Mouse (Mus musculus) layer of hippocampus, postnatal 14 days (tissue): Measurements from ENCODE around the gene Olfr1168. TPM values are rescaled to one million over a fixed set of nuclear protein-coding genes. Genes with fewer than 3 reads are reported as not detected.
"Not testable (repeated sequence)": the region's sequence is repeated elsewhere in the genome, so short reads cannot be mapped to it uniquely, and the experiment has no call there.

Experiments
- DNase-seq, 2 experiments: peaks; one replicate each; pipeline ENCODE4 v3.0.0; 2021 to 2022; ENCODE audit warnings: low spot score in 2 of 2, mixed read lengths in 1 of 2
- long read RNA-seq, 2 experiments: library from polyadenylated mRNA; stranded (forward); transcript quantifications; one replicate each; pipeline ENCODE4 v2.0.0; 2021
- total RNA-seq, 2 experiments: library from RNA; stranded (reverse); gene quantifications; 2 replicates each; pipeline ENCODE4 v1.2.3; 2021

Gene Olfr1168
- total RNA-seq = not detected
- long read RNA-seq, experiment 1 = 0 reads
- long read RNA-seq, experiment 2 = 0 reads

GRCm38 (mm10) chr2:88181580-88181979 lies at the start of gene Olfr1168:
Gene Olfr1168, plus strand, starts transcription at chr2:88181880.
- DNase-seq = no peak

DNA sequence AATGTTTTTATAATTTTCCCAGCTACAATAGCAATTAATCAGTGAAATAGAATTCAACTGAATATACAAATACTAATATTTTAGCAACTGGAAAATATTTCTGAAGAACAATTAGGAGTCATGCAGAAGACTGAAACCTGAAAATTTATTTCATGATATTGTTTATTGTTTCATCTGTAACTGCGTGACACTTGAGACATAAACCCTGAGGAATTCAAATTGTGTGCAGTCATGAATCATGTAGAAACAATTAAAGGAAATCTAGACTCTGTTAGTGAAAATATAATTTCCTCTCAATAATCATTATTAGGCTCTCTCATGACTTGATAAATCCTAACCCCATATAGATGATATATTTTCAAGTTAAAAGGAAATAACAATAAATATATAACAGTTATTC lies 26.6 kb upstream of the Olfr1168 start, which contains the start of gene Olfr1167:
TSS of gene Olfr1167 (minus strand) at position 101 of the 400 bp plus-strand sequence.
- DNase-seq = not testable (repeated sequence)

DNA sequence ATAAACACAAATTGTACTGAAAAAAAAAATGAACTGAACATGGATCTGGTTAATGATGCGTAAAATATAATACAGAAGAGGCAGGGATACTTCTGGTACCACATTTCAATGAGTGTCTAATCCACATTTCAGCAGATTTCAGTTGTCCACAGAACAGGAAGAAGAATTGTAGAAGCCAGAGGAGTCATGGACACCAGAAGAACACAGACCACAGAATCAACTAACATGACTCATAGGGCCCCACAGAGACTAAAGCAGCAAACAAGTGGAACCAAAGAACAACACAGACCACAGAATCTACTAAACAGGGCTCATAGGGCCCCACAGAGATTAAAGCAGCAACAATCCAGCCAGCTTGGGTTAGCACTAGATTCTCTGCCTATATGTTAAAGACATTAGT lies 39.1 kb downstream of the Olfr1168 start:
- DNase-seq = no peak

DNA sequence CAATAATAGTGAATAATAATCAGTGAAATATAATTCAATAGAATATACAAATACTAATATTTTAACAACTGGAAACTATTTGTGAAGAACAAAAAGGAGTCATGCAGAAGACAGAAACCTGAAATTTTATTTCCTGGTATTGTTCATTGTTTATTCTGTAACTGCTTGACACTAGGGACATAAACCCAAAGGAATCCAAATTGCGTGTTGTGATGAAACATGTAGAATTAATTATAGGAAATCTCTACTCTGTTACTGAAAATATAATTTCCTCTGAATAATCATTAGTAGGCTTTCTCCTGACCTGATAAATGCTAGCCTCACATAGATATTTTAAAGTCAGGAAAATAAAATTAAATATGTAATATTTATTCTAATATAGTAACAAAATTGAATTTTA lies 46.6 kb downstream of the Olfr1168 start, which contains the start of gene Olfr1170:
TSS of gene Olfr1170 (minus strand) at position 101 of the 400 bp plus-strand sequence.
- no peak for DNase-seq

Other genes starting within 250 kb of the Olfr1168 start
- not detected for gene Olfr1155, start 236.7 kb upstream of the Olfr1168 start, total RNA-seq
- not detected for gene Olfr1156, start 228.8 kb upstream of the Olfr1168 start, total RNA-seq
- gene Olfr1157, start 213.6 kb upstream of the Olfr1168 start, total RNA-seq = not detected
- not detected for gene Olfr74, start 207.2 kb upstream of the Olfr1168 start, total RNA-seq
- not detected for gene Olfr1158, start 191.8 kb upstream of the Olfr1168 start, total RNA-seq
- not detected for gene Olfr1160, start 173.6 kb upstream of the Olfr1168 start, total RNA-seq
- not detected for gene Olfr1161, start 159.1 kb upstream of the Olfr1168 start, total RNA-seq
- gene Olfr73, start 144.2 kb upstream of the Olfr1168 start, total RNA-seq = not detected
- gene Olfr1162, start 130.8 kb upstream of the Olfr1168 start, total RNA-seq = not detected
- not detected for gene Olfr1163, start 110.0 kb upstream of the Olfr1168 start, total RNA-seq
- not detected for gene Olfr1164, start 87.9 kb upstream of the Olfr1168 start, total RNA-seq
- gene Olfr1166, start 53.6 kb upstream of the Olfr1168 start, total RNA-seq = not detected
- gene Olfr1167, start 26.7 kb upstream of the Olfr1168 start, total RNA-seq = not detected
- not detected for gene Olfr1170, start 46.5 kb downstream of the Olfr1168 start, total RNA-seq
- not detected for gene Olfr1173, start 98.0 kb downstream of the Olfr1168 start, total RNA-seq
- not detected for gene Olfr1174-ps, start 133.3 kb downstream of the Olfr1168 start, total RNA-seq
- not detected for gene Olfr1175-ps, start 145.3 kb downstream of the Olfr1168 start, total RNA-seq
- gene Olfr1176, start 154.8 kb downstream of the Olfr1168 start, total RNA-seq = not detected
- gene Olfr1177-ps, start 164.6 kb downstream of the Olfr1168 start, total RNA-seq = not detected
- not detected for gene Olfr1178, start 205.2 kb downstream of the Olfr1168 start, total RNA-seq
- not detected for gene Olfr1179, start 224.6 kb downstream of the Olfr1168 start, total RNA-seq
- gene Olfr1180, start 237.3 kb downstream of the Olfr1168 start, total RNA-seq = not detected
- gene Olfr1181, start 244.3 kb downstream of the Olfr1168 start, total RNA-seq = not detected